Mouse (Mus musculus) kidney, postnatal 14 days (tissue): ENCODE data around the gene St3gal3.

Source experiments
- DNase-seq: peaks from one replicate; pipeline ENCODE4 v3.0.0; 2022; ENCODE audit warnings: mixed read lengths

The St3gal3 gene

DNA sequence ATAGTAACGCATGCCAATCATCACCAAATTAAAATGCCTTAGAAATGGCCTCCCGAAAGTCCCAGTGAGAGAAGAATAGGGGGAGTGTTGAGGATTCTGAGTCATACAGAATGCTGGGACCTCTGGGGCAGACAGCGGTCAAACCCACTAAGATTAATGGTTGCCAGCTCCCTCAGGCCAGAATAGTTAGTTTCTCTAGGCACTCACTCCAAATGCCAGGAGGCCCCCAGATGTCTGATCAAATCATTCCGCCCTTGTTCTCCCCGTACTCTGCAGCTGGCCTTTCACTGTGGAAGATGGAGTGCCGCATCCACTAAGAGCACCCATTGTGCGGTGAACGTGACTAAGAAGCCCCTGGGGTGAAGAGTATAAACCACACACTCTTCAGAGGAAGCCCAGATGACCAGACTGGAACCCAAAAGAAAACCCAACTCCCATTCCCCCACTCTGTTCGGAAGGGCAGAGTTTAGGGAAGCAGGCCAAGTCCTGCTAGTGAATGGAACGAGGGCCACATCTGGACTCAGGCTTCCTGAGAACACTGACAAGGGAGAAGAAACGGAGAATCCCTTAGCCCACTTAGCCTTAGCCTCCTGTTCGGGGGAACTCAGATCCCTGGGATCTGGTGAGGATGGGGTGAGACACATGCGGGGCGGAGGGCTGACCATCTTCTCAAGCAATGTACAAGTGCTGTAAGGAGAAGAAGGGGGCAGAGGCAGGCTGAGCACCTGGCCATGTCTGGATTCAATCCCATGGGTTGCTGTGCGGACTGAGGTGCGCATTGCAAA is 117.5 kb downstream of the St3gal3 start:
- DNase-seq, result no peak

DNA sequence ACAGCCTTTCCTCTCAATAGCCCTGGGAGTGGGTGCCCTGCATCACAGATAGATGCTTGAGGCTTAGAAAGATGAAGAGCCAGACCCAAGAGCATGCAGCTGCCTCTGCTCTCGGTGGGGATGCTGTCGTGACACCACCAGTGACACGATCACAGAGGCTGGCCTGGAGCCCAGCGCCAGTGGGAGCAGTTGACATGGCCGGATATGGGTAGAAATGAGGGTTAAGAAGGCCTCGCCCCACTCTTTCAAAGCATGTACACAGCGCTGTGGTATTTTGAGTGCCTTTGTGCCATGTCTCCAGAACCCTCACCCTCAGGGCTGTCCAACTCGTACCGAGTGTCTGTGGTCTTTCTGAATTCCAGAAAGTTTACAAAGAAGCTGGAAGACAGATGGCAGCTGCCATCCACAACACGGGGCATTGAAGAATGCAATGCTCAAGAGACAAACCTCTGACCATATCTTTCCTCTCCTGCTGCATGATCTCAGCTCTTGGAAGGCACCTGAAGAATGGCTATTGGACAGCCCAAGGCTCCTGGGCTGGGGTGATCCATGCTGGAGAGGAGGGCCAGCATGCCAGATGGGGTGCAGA is 118.3 kb downstream of the St3gal3 start:
- no peak for DNase-seq

DNA sequence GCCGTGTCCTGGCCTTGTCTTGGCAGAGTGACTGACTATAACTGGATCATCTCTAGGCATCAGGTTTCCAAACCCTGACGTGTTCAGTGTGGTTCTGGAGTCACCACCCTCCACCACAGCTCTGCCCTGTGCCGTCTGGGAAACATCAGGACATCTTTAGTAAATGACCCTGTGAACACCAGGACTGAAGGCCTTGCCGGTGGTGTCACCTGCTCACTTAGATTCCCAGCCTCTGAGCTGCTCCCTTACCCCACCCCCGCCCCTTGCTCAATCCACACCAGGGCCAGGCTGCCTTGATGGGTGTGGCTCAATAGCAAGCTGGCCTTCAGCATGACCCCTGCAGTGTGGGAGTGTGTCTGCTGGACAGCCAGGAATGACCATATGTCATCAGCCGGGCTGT is 119.1 kb downstream of the St3gal3 start:
- no peak for DNase-seq

DNA sequence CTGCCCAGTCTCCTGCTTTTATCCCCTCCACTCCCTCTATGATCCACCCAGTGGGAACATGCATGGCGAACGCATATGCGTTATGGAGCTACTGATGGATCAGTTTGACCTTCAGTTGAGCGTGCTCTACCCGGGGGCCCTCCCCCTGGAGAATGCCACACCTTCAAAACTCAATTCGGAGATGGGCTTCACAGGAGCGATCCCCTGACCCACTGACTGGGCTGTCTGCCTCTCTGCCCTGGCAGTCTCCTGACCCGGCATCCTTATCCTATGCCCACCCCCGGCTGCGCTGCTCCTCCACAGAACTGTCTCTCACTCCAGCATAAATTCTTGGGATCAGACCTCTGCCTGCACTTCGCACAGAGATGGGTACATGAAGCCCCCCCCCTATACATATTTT is 119.6 kb downstream of the St3gal3 start:
- no peak for DNase-seq

DNA sequence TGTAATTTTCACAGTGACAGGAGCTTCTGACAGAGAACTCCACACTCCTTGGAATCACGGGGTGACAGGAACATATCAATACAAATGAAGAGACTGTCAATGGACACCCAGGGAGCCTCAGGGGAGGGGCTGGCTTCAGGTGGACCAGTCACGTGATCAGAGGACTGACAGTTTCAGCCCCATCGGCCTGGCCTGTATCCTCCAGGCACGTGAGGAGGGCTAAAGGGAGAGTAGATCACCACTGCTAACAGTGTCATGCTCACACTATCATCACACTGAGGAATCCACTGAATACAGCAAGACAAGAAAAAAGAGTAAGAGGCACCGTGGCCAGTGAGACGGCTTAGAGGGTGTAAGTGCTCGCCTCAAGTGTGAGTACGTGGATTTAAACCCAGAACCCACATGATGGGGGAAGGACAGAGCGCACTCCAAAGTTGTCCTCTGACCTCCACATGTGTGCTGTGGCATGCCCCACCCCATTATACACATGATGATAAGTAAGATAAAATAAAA is 124.0 kb downstream of the St3gal3 start:
- DNase-seq, result no peak

DNA sequence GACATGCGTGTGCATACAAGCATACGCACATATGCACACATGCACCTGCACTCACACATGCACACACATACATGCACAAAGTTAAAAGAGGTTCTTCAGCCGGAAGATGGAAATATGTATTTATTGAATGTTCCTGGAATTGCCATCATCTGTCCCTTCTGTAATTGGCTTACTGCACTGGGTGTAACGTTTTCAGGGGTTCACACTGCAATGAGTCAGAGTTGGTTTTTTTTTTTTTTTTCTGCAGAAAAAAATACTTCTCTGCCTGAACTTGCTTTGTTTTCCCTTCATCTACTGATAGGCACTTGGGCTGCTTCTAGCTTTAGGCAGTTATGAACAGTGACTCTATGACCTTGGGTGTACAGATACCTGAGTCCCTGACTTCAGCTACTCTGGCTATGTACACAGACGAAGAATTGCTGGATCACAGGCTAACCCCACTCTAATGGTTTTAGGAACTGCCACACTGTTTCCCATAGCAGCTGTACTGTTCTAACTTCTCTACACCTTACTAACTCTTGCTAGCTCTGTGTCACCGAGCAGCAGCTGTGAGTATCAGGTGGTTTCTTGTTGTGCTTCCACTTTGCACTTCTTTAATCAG is 126.2 kb downstream of the St3gal3 start:
- DNase-seq, result no peak

DNA sequence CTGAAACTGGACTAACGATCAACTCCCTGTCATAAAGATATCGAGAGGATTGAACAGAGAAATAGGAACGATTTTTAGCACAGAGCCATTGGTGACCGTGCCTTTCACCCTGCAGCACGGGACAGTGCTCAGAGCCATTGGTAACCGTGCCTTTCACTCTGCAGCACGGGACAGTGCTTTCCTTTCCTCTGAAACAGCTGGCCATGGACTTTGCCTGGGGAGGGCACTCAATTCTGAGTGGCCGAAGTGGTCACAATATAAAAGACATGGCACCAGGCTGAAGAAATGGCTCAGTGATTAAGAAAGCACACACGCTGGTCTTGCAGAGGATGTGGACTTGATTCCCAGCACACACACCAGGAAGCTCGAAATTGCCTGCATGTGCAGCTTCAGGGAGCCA is 133.4 kb downstream of the St3gal3 start:
- DNase-seq, result peak; percentile 30

DNA sequence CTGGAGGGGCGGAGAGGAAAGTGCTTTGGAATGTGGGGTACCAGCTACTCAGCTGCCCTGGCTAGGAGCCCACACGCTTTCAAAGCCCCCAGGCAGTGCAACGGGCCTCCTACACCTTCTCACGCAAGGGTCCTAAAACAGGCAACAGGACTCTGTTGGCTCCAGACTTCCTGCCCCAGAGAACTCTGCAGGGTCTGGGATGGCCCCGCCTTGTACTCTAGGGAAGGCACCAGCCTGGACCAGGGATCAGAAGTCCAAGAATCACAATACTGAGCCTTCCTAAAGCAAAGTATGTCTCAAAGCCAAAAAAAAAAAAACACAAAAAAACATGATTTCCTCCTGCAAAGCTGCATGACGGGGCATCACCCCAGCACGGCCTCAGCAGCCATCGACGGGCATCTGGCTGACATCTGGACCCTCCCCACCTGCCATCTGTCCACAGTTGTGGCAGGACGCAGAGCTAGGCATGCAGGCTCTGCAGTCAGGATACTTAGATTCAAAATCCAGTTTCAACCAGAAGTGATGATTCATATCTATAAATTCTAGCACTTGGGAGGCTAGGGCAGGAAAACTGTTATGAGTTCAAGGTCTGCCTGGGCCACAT is 134.0 kb downstream of the St3gal3 start:
- DNase-seq, result peak; percentile 46

DNA sequence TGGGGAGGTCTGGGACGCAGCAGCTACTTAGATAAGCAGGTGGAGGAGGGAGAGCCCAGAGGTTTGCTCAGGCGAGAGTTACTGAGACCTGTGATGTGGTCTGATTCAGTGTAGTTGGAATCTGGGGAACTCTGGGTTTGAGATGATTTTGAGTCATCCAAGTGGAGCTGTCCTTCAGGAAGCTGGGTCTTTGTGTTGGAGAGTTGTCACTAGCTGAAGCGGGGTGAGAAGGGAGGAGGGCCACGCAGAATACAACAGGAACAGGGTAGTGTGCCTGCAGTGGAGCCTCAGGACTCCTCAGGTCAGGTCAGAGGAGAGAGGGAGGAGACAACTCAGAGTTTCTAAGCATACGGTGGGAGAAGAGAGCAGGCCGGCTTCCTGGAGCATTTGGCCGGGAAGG is 134.8 kb downstream of the St3gal3 start:
- no peak for DNase-seq

DNA sequence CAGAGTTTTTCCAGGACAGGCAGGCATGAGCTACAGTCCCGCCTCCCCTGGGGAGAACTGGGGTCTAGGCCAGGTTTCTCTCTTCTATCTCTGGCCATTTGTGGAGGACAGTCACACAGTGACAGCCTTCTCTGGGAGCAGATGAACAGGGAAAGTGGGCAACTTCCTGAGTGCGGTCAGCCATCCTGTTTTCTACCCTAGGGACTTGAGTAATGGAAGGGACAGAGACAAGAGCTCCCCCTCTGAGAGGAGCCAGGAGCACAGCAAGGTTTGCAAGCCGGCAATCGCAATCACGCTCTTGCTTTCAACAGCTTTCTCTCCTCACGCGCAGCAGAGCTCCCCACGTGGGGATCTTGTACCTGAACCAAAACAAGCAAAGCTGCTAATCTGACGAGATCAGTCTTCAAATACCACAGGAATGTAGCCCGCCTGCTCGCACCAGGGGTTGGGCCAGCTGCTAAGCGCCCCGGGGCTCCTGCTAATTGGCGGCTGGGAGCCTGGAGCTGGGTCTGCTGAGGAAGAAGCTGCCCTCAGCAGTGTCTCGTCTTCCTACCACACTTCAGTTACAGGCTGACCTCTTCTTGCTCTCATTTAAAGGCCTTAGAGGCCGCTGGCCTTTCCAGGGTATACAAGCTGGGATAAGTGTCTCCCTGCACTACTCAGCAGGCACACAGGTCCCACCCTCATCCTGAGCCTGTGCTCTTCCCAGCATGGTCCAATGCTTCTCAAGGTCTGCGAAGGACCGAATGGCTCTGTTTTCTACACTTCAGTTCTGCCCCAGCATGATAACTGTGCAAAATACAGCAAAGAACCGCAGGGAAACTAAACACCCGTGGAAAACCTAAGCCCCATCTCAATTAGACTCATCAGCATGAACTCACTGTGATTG is 137.1 kb downstream of the St3gal3 start:
- peak; percentile 73 for DNase-seq

DNA sequence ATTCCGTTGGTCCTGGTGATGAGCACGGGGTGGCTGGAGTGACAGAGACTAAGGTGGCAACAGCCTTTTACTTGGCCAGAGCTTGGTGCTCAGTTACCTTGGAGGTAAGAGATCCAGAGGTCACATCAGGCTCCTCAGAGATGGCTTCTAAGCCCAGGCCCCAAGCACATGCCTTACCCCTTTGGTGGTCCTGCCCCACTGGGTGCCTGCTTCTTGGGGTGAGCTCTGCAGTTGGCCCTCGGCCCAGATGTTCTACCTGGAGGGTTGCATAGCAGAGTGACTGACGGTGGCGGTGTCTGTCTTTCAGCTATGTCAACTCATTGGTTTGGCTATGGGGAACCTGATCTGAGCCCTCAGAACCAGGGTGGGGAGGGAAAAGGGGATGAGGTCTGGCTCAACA is 138.0 kb downstream of the St3gal3 start:
- no peak for DNase-seq

DNA sequence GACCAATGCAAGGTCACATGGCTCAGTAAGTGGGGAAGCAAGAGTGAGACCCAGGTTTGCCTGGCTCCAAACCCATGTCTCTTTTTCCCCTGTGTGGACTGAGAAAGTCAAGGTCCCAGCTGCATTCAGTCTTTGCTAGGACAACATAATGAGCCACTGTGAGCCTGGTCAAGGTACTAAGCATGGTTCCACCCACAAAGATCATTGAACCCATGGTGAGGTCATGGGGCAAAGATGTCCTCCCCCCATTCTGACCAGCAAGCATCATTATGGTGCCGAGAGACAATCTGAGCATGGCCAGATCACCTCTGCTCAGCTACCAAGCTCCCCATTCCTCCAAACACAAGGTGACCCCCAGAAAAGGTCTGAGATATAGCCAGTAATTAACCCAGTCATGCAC is 139.3 kb downstream of the St3gal3 start:
- no peak for DNase-seq

DNA sequence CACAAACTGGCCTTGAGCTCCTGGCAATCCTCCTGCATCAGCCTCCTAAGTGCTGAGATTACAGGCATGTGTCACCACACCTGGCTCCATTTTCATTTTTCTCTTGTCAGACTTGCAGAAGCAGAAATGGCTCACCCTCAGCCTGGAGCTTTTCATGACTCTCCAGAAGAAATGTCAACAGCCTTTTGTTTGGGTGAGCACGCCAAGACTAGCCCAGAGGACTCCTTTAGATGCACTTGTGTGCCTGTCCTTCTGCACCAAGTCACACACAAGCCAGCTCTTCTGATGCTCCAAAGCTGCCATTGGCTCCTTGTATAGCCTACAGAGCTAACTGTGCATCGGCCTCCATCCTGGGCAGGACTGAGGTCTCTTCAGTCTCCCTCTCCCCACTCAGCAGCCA is 141.3 kb downstream of the St3gal3 start:
- no peak for DNase-seq

DNA sequence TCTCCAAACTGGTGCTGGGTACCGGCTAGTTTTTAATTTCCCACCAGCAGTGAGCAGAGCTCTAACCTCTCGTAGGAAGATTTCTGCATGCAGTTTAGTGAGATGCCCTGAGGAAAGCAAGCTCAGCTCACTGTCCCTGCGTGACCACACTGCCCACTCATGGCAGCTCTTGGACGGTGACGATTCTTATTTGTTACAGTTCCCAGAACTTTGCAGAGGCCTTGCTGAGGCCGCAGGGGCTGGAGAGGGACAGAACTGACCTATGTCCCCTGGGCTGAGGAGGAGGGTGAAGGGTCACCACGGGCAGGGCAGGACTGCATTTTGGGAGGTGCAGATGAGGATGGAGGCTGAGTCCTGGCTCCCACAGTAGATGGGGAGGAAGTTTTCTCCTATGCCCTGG is 141.8 kb downstream of the St3gal3 start:
- no peak for DNase-seq

DNA sequence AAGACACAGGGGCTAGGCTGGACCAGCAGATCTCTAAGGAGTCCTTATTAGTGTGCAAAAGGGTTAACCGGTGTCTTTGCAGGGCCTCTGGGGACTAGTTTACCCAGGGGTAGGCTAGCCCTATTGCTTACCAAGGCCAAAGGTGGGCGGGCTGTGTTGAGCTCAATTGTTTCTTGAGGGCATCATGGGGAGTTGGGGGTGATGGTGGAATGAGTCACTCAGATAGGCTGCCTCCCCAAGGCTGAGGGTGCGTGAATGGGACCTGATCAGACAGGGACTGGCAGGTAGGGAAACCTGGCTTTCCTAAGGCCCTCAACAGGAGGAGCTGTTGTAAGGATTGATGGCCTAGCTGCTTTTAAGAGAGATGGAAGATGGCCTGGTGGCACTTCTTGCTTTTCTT is 142.7 kb downstream of the St3gal3 start:
- DNase-seq, result no peak

DNA sequence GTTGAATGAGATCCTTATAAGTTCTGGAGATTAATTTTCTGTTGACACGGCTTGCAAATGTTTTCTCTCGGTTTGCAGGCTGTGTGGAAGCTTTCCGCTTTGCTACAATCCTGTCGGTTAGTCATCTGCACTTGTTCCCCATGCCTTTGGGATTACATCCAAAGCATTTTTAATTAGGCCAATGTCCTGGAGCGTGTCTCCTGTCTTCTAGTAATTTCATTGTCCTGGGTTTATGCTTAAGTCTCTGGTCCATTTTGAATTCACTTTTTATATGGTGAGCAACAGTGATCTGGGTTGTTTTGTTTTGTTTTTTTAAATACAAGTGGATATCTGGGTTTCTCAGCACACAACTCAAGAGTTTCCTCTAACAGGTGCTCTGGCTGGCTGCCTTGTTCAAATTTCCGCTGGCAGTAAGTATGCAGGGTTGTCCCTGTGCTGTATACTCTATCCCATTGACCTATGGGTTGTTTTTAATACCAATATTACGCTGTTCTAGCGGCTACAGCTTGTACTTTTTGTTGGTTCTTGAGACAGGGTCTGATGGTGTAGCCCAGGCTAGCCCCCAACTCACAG is 143.6 kb downstream of the St3gal3 start:
- DNase-seq, result no peak

DNA sequence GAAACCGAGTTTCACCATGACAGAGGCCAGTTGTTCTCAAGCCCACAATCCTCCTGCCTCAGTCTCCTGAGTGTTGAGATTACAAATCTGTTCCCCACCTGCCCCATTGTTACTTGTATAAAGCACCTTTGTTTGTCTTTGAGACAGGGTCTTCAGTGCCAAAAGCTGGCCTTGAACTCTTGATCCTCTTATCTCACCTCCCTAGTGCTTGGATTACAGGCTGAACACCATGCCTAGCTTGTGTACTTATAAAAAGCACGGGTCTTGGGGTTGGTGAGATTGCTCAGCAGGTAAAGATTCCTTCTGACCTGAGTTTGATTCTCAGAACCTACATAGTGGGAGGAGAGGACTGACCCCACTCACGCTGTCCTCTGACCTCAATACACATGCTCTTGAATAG is 144.1 kb downstream of the St3gal3 start:
- DNase-seq, result no peak

DNA sequence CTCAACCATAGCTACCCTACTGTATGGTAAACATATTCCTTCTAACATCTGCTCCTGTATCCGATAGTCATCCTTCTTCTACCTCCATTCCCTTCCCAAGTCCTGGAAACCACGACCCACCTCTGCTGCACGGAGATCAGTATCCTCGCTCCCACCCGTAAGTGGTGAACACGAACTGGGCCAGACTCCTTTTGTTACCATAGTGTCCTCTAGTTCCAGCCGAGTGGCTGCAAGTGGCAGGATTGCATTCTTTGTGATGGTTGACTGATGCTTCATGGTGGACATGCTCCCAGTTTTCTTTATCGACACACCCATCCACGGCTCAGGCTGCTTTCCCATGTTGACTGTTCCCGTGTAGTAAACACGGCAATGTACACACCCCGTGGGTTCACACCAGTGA is 144.9 kb downstream of the St3gal3 start:
- DNase-seq, result no peak

DNA sequence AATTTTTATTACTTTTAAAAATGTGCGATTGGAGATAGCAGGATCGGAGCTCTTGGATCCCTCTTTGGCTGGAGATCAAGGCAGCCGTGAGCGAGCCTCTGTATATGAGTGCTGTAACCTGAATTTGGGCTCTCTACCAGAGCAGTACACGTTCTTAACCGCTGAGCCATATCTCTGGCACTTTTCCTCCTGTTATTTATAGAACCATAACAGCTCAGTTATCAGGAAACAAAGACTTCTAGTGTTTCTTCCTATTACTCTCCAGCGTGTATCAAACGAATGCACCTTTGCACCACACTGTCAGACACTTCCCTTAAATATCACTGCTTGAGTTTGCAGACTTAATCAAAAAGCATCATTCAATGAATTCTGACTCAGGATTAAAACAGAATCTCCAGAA is 147.9 kb downstream of the St3gal3 start:
- DNase-seq, result no peak

DNA sequence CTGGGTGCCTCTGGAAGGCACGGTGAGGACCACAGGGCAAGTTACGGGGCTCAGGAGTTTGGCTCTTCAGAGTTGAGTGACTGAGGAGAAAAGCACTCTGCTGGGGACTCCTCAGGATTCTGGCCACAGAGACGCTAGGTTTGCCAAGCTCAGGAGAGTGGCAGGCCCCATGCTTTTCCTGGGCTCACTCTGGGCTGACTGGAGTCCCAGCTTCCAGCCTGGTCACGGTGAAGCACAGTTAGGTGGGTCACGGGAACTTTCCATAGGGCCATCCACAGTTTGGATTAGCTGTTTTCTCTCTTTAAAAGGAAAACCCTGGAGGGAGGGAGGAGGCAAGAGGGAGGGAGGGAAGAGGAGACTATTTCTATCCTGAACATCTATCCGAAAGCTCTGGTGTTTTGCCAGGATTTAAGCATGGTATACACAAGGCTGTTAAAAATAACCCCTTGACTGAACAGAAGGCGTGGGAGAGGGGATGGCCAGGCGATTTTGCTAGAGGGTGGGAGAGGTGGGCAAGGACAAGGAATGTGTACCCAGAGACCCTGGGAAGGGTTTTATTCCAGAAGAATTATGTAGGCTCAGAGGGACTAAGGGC is 149.6 kb downstream of the St3gal3 start:
- no peak for DNase-seq

DNA sequence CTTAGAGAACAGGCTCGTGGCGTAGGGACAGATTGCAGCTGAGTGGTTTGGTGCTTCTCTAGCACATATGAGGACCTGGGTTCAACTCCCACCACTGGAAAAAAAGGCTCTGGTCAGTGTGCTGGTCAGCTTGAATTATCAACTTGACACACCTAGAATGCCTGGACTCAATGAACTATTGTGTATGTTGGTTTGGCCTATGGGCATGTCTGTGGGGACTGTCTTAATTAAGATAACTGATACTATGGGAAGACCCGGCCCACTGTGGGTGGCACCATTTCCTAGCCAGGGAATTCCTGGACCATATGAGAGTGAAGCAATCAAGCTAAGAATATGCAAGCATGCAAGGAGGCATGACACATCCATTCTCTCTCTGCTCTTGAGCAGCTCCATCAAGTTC is 150.5 kb downstream of the St3gal3 start:
- no peak for DNase-seq

DNA sequence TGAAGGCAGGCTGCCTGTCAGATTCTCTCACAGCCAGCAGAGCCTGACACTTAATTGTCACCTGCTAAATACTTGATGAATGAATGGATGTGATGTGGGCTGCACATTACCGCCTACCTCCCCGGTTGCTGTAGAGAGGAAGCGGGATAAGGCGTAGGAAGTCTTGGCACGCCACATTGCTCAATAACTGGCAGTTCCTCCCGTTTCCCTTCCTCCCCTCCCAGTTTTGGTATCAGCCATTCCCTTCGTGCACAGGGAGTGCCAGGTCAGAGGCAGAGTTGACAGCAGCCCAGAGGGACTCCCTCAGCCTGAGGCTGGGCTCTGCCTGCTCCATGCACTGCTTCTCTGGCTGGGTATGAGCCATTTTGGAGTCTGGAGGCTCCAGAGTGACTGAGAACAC is 152.0 kb downstream of the St3gal3 start:
- no peak for DNase-seq
